Mouse (Mus musculus): ENCODE results near the gene Tgfb3. TPM values are rescaled to one million over a fixed set of nuclear protein-coding genes. Genes with fewer than 3 reads are reported as not detected.

Gene Tgfb3
- polyA plus RNA-seq, 1 experiment, result 3.2 TPM

DNA sequence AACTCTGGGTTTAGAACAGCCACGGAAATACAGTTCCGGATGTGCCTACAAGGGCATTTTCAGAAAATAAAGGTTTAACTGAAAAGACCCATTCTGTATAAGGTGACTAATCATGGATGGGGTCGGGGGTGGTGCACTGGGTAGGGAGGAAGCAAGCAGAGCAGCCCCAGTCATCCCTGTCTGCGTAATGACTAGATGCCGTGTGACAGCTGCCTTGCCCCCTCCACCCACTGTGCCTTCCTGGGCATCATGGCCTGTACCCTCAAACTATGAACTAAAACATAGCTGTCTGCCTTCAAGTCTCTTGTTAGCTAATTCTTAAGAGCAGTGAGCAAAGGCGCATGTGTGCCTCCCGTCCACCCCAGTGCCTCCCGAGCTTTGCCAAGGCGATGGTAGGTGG is 27.2 kb upstream of the Tgfb3 start:
- TF ChIP-seq CTCF (IDR thresholded peaks at IDR 0.05; ENCODE audit: extremely low read depth, insufficient read length, insufficient replicate concordance, low read depth, low read length), result no peak
- no peak for TF ChIP-seq POLR2A (IDR thresholded peaks at IDR 0.05; ENCODE audit: low read depth, low read length)
- no peak overlapping the region for H3K27ac ChIP-seq (ENCODE audit: insufficient read depth, low read depth, low read length)
- no peaks in the 10 kb centered on the region for H3K27me3 ChIP-seq (ENCODE audit: control insufficient read depth, insufficient read depth, low read length)
- H3K4me1 ChIP-seq (ENCODE audit: control insufficient read depth, insufficient read depth, insufficient read length, low read length), result peaks cover 2% of the 10 kb centered on the region
- no peak overlapping the region for H3K4me3 ChIP-seq (ENCODE audit: low read depth, low read length)
- 92% methylated on average over 9 of the region's 9 CpGs for WGBS
- no peaks in the 10 kb centered on the region for H3K36me3 ChIP-seq (ENCODE audit: control insufficient read depth, insufficient read depth, low read length)

DNA sequence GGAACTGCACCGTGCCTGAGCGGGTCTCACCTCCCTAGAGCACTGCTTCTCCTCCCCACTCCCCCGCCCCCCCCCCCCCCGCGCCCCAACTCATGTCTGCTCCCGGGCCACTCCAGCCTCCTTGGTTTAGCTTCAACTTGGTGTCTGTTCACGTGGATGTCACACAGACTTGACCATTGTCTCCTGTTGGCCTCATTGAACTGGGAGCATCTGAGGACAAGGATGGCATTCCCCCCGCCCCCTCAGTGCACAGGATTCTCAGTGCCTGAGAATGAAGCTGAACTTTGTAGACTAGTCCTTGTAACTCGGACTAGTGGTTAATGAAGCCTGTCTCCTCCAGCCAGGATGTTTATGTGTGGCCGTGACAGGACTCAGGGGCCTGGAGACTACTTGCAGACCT is 26.7 kb upstream of the Tgfb3 start:
- Histone ChIP-seq H3K27me3 (ENCODE audit: control insufficient read depth, insufficient read depth, low read length) (no peaks in the 10 kb centered on the region), H3K4me3 (ENCODE audit: low read depth, low read length) (no peak overlapping the region), H3K36me3 (ENCODE audit: control insufficient read depth, insufficient read depth, low read length) (no peaks in the 10 kb centered on the region), H3K27ac (ENCODE audit: insufficient read depth, low read depth, low read length) (no peak overlapping the region), H3K4me1 (ENCODE audit: control insufficient read depth, insufficient read depth, insufficient read length, low read length) (peaks cover 2% of the 10 kb centered on the region)
- TF ChIP-seq POLR2A (IDR thresholded peaks at IDR 0.05; ENCODE audit: low read depth, low read length) (no peak), CTCF (IDR thresholded peaks at IDR 0.05; ENCODE audit: extremely low read depth, insufficient read length, insufficient replicate concordance, low read depth, low read length) (no peak)
- 76% methylated on average over 10 of the region's 10 CpGs for WGBS

DNA sequence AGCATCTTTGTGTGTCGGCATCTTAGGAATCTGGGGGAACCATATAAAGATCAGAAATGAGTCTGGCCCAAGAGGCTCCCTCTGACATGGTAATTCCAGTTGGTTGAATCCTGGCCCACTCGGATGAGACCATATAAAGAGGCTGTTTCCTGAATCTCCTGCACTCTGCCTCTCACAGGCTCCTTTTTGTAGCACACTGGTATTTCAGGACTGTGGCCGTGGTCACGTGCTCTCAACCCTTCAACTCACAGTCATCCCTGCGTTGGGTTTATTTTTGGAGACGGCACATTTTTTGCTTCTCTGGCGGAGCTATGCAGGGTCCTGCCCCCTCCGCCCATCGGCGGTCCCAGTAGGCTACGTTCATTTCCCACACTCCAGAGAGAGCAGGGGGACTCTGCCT is 25.5 kb upstream of the Tgfb3 start:
- H3K4me1 ChIP-seq (ENCODE audit: control insufficient read depth, insufficient read depth, insufficient read length, low read length), result peaks cover 2% of the 10 kb centered on the region
- no peak for TF ChIP-seq CTCF (IDR thresholded peaks at IDR 0.05; ENCODE audit: extremely low read depth, insufficient read length, insufficient replicate concordance, low read depth, low read length)
- no peak for TF ChIP-seq POLR2A (IDR thresholded peaks at IDR 0.05; ENCODE audit: low read depth, low read length)
- no peak overlapping the region for H3K4me3 ChIP-seq (ENCODE audit: low read depth, low read length)
- H3K36me3 ChIP-seq (ENCODE audit: control insufficient read depth, insufficient read depth, low read length), result no peaks in the 10 kb centered on the region
- no peak overlapping the region; the same call in 1 of the 2 replicates for H3K27ac ChIP-seq (ENCODE audit: insufficient read depth, low read depth, low read length)
- WGBS, result 76% methylated on average over 11 of the region's 11 CpGs
- H3K27me3 ChIP-seq (ENCODE audit: control insufficient read depth, insufficient read depth, low read length), result no peaks in the 10 kb centered on the region

DNA sequence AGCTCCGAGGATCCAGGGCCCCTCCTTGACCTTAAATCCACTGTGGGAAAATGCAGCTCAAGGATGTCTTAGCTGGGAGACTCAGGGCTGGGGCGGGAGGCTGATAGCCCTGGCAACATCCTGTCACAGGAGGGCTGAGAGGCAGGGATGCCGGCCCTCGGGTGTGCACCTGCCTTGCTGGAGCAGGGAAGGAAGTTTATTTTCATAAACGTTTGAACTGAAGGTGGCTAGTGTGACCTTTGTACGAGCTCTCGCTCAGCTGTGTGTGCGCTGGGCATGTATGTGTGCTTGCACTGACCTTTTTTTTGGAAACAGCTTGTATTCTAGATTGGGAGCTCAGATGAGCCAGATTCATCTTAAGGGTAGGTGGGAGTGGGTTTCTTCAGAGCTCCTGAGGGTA is 25.0 kb upstream of the Tgfb3 start:
- Histone ChIP-seq H3K4me1 (ENCODE audit: control insufficient read depth, insufficient read depth, insufficient read length, low read length) (peaks cover 2% of the 10 kb centered on the region), H3K27ac (ENCODE audit: insufficient read depth, low read depth, low read length) (peak overlapping the region; percentile 54), H3K36me3 (ENCODE audit: control insufficient read depth, insufficient read depth, low read length) (0 out of 2 replicates have a peak, but pooled peaks cover under 1% of the 10 kb centered on the region), H3K27me3 (ENCODE audit: control insufficient read depth, insufficient read depth, low read length) (no peaks in the 10 kb centered on the region), H3K4me3 (ENCODE audit: low read depth, low read length) (no peak overlapping the region)
- WGBS, result 20% methylated on average over 8 of the region's 8 CpGs
- TF ChIP-seq POLR2A (IDR thresholded peaks at IDR 0.05; ENCODE audit: low read depth, low read length) (no peak), CTCF (IDR thresholded peaks at IDR 0.05; ENCODE audit: extremely low read depth, insufficient read length, insufficient replicate concordance, low read depth, low read length) (no peak)

DNA sequence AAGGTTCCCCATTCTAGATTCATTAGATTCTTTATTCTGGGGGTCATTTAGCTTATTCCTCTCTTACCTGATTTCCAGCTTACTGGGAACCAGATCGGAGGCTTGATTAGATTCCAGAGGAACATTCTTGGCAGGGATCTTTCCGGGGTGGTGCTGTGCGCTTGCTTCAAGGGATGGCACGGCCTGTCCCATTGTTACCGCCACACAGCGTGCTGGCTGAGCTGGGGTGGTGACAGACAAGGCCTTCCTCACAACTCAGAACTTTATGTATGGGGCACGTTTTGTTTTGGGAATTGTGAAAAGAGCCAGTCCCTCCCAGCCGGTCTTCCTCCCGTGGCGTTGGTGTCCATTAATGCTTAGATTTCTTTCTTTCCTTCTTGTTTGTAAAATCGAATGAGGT is 24.6 kb upstream of the Tgfb3 start:
- Histone ChIP-seq H3K36me3 (ENCODE audit: control insufficient read depth, insufficient read depth, low read length) (0 out of 2 replicates have a peak, but pooled peaks cover 1% of the 10 kb centered on the region), H3K27me3 (ENCODE audit: control insufficient read depth, insufficient read depth, low read length) (no peaks in the 10 kb centered on the region), H3K4me1 (ENCODE audit: control insufficient read depth, insufficient read depth, insufficient read length, low read length) (peaks cover 2% of the 10 kb centered on the region), H3K4me3 (ENCODE audit: low read depth, low read length) (no peak overlapping the region), H3K27ac (ENCODE audit: insufficient read depth, low read depth, low read length) (peak overlapping the region; percentile 54)
- 55% methylated on average over 11 of the region's 11 CpGs for WGBS
- no peak for TF ChIP-seq POLR2A (IDR thresholded peaks at IDR 0.05; ENCODE audit: low read depth, low read length)
- no peak for TF ChIP-seq CTCF (IDR thresholded peaks at IDR 0.05; ENCODE audit: extremely low read depth, insufficient read length, insufficient replicate concordance, low read depth, low read length)

DNA sequence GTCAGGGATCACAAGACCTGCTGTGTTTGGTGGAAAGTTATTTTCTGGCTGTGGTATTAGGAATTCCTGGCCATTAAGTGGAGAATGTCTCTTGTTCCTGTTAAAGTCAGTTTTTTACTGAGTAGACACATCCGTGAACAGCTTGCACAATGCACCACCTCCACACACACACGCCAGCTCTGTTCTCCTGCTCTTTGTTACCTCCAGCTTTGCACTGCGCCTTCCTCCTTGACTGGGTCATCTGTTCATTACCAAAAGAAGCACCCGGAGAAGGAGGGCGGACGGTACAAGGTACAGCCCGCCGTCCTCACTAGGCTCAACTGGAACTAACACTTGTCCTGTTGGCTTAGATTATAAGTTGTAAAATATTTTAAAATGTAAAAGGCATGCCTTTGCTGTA is 23.8 kb upstream of the Tgfb3 start:
- peaks cover 2% of the 10 kb centered on the region for H3K4me1 ChIP-seq (ENCODE audit: control insufficient read depth, insufficient read depth, insufficient read length, low read length)
- no peak overlapping the region for H3K27ac ChIP-seq (ENCODE audit: insufficient read depth, low read depth, low read length)
- WGBS, result 78% methylated on average over 8 of the region's 8 CpGs
- H3K27me3 ChIP-seq (ENCODE audit: control insufficient read depth, insufficient read depth, low read length), result no peaks in the 10 kb centered on the region
- no peak overlapping the region for H3K4me3 ChIP-seq (ENCODE audit: low read depth, low read length)
- no peak for TF ChIP-seq POLR2A (IDR thresholded peaks at IDR 0.05; ENCODE audit: low read depth, low read length)
- no peak for TF ChIP-seq CTCF (IDR thresholded peaks at IDR 0.05; ENCODE audit: extremely low read depth, insufficient read length, insufficient replicate concordance, low read depth, low read length)
- H3K36me3 ChIP-seq (ENCODE audit: control insufficient read depth, insufficient read depth, low read length), result 0 out of 2 replicates have a peak, but pooled peaks cover 1% of the 10 kb centered on the region

DNA sequence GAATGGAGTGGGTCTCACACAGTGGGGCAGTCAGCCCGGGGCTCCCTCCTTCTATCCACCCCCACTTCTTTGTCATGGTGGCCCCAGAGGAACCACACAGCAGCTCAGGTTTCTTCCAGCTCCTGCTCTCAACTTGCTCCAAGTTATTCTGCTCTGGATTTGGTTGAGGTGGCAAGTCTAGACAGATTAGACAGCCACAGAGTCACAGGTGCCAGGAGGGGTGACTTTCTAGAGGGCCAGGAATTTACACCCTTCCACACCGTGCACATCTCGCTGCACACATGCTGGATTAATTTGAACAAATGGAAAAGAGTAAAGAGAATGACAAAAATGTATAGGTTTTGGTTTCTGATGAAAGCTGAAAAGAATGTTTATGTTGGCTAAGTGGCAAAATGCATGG is 21.9 kb upstream of the Tgfb3 start:
- 90% methylated on average over 3 of the region's 3 CpGs for WGBS
- Histone ChIP-seq H3K27ac (ENCODE audit: insufficient read depth, low read depth, low read length) (no peak overlapping the region), H3K36me3 (ENCODE audit: control insufficient read depth, insufficient read depth, low read length) (0 out of 2 replicates have a peak, but pooled peaks cover 1% of the 10 kb centered on the region), H3K4me3 (ENCODE audit: low read depth, low read length) (no peak overlapping the region), H3K27me3 (ENCODE audit: control insufficient read depth, insufficient read depth, low read length) (no peaks in the 10 kb centered on the region), H3K4me1 (ENCODE audit: control insufficient read depth, insufficient read depth, insufficient read length, low read length) (peaks cover 2% of the 10 kb centered on the region)
- TF ChIP-seq POLR2A (IDR thresholded peaks at IDR 0.05; ENCODE audit: low read depth, low read length), result no peak
- no peak for TF ChIP-seq CTCF (IDR thresholded peaks at IDR 0.05; ENCODE audit: extremely low read depth, insufficient read length, insufficient replicate concordance, low read depth, low read length)

Measured in small intestine, adult 2 months (tissue).